Mouse (Mus musculus): ENCODE measurements around the gene Fam117a. TPM values are rescaled to one million over a fixed set of nuclear protein-coding genes. Genes with fewer than 3 reads are reported as not detected.

Gene Fam117a
- total and polyA plus RNA-seq, 3 experiments: 49.9 to 116 TPM; not detected in 1

DNA sequence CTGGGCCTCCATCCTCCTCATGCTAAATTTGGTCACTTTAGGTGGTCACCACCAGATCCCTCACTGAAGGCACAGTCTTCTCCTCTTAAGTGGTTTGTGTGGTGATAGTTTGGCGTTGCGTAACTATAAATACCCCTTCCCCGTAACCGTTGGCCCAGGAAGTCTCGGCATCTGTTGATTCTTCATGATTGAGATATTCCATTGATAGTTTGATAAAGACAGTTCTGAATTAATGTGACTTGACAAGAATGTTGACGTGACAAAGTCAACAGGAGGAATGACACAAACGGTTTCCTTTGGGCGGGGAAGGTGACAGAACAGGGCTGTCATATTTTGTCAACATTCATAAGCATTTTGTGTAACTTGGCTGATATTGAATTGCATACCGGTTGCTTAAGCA is 16.4 kb downstream of the Fam117a start:
- peak overlapping the region; percentile 4; the same call in 1 of the 2 replicates for H3K27ac ChIP-seq (ENCODE audit: control insufficient read depth, low read depth, low read length)
- no peaks in the 10 kb centered on the region for H3K27me3 ChIP-seq (ENCODE audit: control insufficient read depth in 1 of 2, insufficient read depth in 2 of 2, low read length in 2 of 2)
- no peak overlapping the region for H3K4me3 ChIP-seq (ENCODE audit: control insufficient read depth in 1 of 2, insufficient read depth in 1 of 2, low read depth in 2 of 2, low read length in 2 of 2)
- H3K9me3 ChIP-seq (replicated peaks; ENCODE audit: insufficient read depth, low read length): no peaks in the 10 kb centered on the region
- H3K9ac ChIP-seq (ENCODE audit: control insufficient read depth, low read depth, low read length, poor library complexity, severe bottlenecking): no peak overlapping the region
- no peak for DNase-seq (ENCODE audit: low read depth, low spot score)
- H3K4me1 ChIP-seq (ENCODE audit: control insufficient read depth in 1 of 2, insufficient read depth in 2 of 2, low read length in 2 of 2): peaks cover 44 to 50% of the 10 kb centered on the region in 2 experiments
- peaks cover 7 to 48% of the 10 kb centered on the region in 2 experiments; a peak in 3 of 4 replicates for H3K36me3 ChIP-seq (ENCODE audit: control insufficient read depth in 1 of 2, insufficient read depth in 2 of 2, low read length in 2 of 2)
- H3K79me2 ChIP-seq (ENCODE audit: control insufficient read depth, insufficient read depth, low read length, poor library complexity): no peaks in the 10 kb centered on the region
- TF ChIP-seq POLR2AphosphoS5 (IDR thresholded peaks at IDR 0.05; ENCODE audit: borderline replicate concordance, low read depth, low read length): no peak; the same call in 1 of the 2 replicates
- no peak for TF ChIP-seq CHD1 (IDR thresholded peaks at IDR 0.05; ENCODE audit: low read depth, low read length)
- no peak for TF ChIP-seq MXI1 (IDR thresholded peaks at IDR 0.05; ENCODE audit: low read depth, low read length)
- no peak for TF ChIP-seq MAX (IDR thresholded peaks at IDR 0.05; ENCODE audit: low read length)
- no peak for TF ChIP-seq HCFC1 (IDR thresholded peaks at IDR 0.05; ENCODE audit: low read depth, low read length)
- TF ChIP-seq NRF1 (IDR thresholded peaks at IDR 0.05; ENCODE audit: insufficient read depth, low read depth, low read length, poor library complexity, severe bottlenecking): no peak
- TF ChIP-seq POLR2A (IDR thresholded peaks at IDR 0.05; ENCODE audit: control insufficient read depth in 1 of 2, insufficient read depth in 1 of 2, low read depth in 1 of 2, low read length in 2 of 2, poor library complexity in 1 of 2): no peak
- TF ChIP-seq TCF12 (IDR thresholded peaks at IDR 0.05; ENCODE audit: low read depth, low read length): no peak
- no peak for TF ChIP-seq TBP (IDR thresholded peaks at IDR 0.05; ENCODE audit: low read depth, low read length)
- TF ChIP-seq SIN3A (IDR thresholded peaks at IDR 0.05; ENCODE audit: low read length): no peak
- no peak for TF ChIP-seq MAZ (IDR thresholded peaks at IDR 0.05; ENCODE audit: low read depth, low read length)
- TF ChIP-seq CTCF (IDR thresholded peaks at IDR 0.05 in 2 of 3, conservative IDR thresholded peaks at IDR 0.05 in 1 of 3; ENCODE audit: control insufficient read depth in 1 of 3, insufficient read depth in 1 of 3, low read depth in 2 of 3, low read length in 3 of 3, poor library complexity in 1 of 3, severe bottlenecking in 1 of 3): no peak
- no peak for TF ChIP-seq SMC3 (IDR thresholded peaks at IDR 0.05; ENCODE audit: low read depth, low read length)
- TF ChIP-seq NELFE (IDR thresholded peaks at IDR 0.05; ENCODE audit: low read depth, low read length): no peak
- no peak for TF ChIP-seq RAD21 (IDR thresholded peaks at IDR 0.05; ENCODE audit: low read depth, low read length)
- no peak for TF ChIP-seq GATA1 (IDR thresholded peaks at IDR 0.05; ENCODE audit: low read depth, low read length)
- no peak for TF ChIP-seq MYC (IDR thresholded peaks at IDR 0.05; ENCODE audit: low read depth, low read length)
- TF ChIP-seq ELF1 (IDR thresholded peaks at IDR 0.05; ENCODE audit: low read depth, low read length): no peak

DNA sequence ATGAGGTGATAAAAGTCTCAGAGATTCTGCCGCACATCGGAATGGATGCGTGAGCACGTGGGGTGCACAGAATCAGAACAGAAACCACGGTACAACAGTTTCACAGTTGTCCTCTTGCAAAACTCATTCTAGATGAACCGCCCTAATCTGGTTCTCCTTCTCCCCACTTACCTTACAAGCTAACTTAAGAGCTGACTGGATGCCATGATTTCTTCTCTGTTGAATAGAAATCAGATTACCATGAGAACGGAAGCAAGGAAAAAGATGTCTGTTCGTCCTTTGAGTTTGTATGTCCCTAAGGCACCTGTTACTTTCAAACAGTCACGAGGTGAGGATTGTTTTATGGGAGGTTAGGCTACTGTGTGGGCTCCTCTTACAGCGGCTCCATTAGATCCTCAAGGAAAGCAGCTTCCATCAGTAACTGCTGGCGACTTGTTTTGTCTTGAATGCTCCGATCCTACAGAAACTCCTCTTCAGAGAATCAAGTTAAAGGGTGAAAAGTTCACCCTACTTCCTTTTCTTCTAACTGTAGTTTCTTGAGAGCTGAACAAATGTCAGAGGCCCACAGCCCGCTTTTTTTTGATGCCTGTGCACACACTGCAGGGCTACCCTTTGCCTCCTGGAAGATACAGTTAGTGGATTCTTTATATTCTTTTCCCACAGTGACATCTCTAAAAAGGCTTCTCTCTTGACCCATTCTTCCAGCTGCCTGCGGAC is 17.6 kb downstream of the Fam117a start:
- no peak overlapping the region for H3K4me3 ChIP-seq (ENCODE audit: control insufficient read depth in 1 of 2, insufficient read depth in 1 of 2, low read depth in 2 of 2, low read length in 2 of 2)
- no peaks in the 10 kb centered on the region for H3K79me2 ChIP-seq (ENCODE audit: control insufficient read depth, insufficient read depth, low read length, poor library complexity)
- H3K27ac ChIP-seq (ENCODE audit: control insufficient read depth, low read depth, low read length): peak overlapping the region; percentile 93
- TF ChIP-seq TCF12 (IDR thresholded peaks at IDR 0.05; ENCODE audit: low read depth, low read length): peak; percentile 33; the same call in 1 of the 2 replicates
- TF ChIP-seq MAFK (IDR thresholded peaks at IDR 0.05; ENCODE audit: borderline replicate concordance, low read depth, low read length): no peak
- TF ChIP-seq USF2 (IDR thresholded peaks at IDR 0.05; ENCODE audit: borderline replicate concordance in 1 of 2, insufficient read depth in 1 of 2, low read depth in 1 of 2, low read length in 2 of 2): no peak
- TF ChIP-seq MAZ (IDR thresholded peaks at IDR 0.05; ENCODE audit: low read depth, low read length): no peak
- peak; percentile 64 for TF ChIP-seq ZNF384 (IDR thresholded peaks at IDR 0.05; ENCODE audit: low read depth, low read length)
- no peak for TF ChIP-seq UBTF (IDR thresholded peaks at IDR 0.05; ENCODE audit: borderline replicate concordance, insufficient read depth, low read depth, low read length)
- peak; percentile 35; the same call in 1 of the 2 replicates for TF ChIP-seq MXI1 (IDR thresholded peaks at IDR 0.05; ENCODE audit: low read depth, low read length)
- peak; percentile 34 to 43; a peak in 1 of 4 replicates for TF ChIP-seq EP300 (IDR thresholded peaks at IDR 0.05; ENCODE audit: low read depth in 1 of 2, low read length in 2 of 2)
- TF ChIP-seq MAX (IDR thresholded peaks at IDR 0.05; ENCODE audit: low read length): no peak
- no peak for TF ChIP-seq KAT2A (conservative IDR thresholded peaks at IDR 0.05; ENCODE audit: low read depth, low read length)
- TF ChIP-seq ETS1 (IDR thresholded peaks at IDR 0.05; ENCODE audit: low read depth, low read length): peak; percentile 41; the same call in 1 of the 2 replicates
- TF ChIP-seq GABPA (IDR thresholded peaks at IDR 0.05; ENCODE audit: low read depth, low read length): no peak
- TF ChIP-seq RAD21 (IDR thresholded peaks at IDR 0.05; ENCODE audit: low read depth, low read length): no peak
- no peaks in the 10 kb centered on the region for H3K27me3 ChIP-seq (ENCODE audit: control insufficient read depth in 1 of 2, insufficient read depth in 2 of 2, low read length in 2 of 2)
- H3K9me3 ChIP-seq (replicated peaks; ENCODE audit: insufficient read depth, low read length): no peaks in the 10 kb centered on the region
- peaks cover 9 to 52% of the 10 kb centered on the region in 2 experiments; a peak in 3 of 4 replicates for H3K36me3 ChIP-seq (ENCODE audit: control insufficient read depth in 1 of 2, insufficient read depth in 2 of 2, low read length in 2 of 2)
- peak; percentile 49 for DNase-seq (ENCODE audit: low read depth, low spot score)
- peaks cover 43 to 55% of the 10 kb centered on the region in 2 experiments for H3K4me1 ChIP-seq (ENCODE audit: control insufficient read depth in 1 of 2, insufficient read depth in 2 of 2, low read length in 2 of 2)
- no peak overlapping the region for H3K9ac ChIP-seq (ENCODE audit: control insufficient read depth, low read depth, low read length, poor library complexity, severe bottlenecking)
